Mouse (Mus musculus): ENCODE results near the gene Noct. TPM values are rescaled to one million over a fixed set of nuclear protein-coding genes. Genes with fewer than 3 reads are reported as not detected.
A peak's percentile ranks its signal among the peaks of the same experiment; 100 is the strongest.

The Noct gene
- polyA plus RNA-seq, 2 experiments: 19.0 to 25.5 TPM

- 37% methylated on average over 5 of the region's 5 CpGs for WGBS (ENCODE audit: insufficient replicate concordance)
- Histone ChIP-seq H3K9me3 (ENCODE audit: control insufficient read depth, low read length) (no peaks in the 10 kb centered on the region), H3K4me1 (replicated peaks; ENCODE audit: control insufficient read depth in 2 of 2, insufficient read depth in 2 of 2, low read length in 1 of 2) (peaks cover 22 to 28% of the 10 kb centered on the region in 2 experiments), H3K27me3 (ENCODE audit: control insufficient read depth, insufficient read depth, low read length) (no peaks in the 10 kb centered on the region; the same call in 1 of the 2 replicates), H3K4me2 (ENCODE audit: low read depth) (peak overlapping the region; percentile 98), H3K36me3 (replicated peaks; ENCODE audit: control insufficient read depth, insufficient read depth, low read depth) (peaks cover 6% of the 10 kb centered on the region), H3K9ac (replicated peaks) (peak overlapping the region; percentile 98), H3K27ac (peak overlapping the region; percentile 99), H3K4me3 (ENCODE audit: insufficient read depth in 1 of 2, low read depth in 2 of 2, low read length in 2 of 2) (peak overlapping the region in 1 of 2 experiments; percentile 97; a peak in 2 of 4 replicates)
- DNase-seq (ENCODE audit: low read depth in 3 of 3, low spot score in 3 of 3) (no peak), ATAC-seq (ENCODE audit: insufficient read depth) (no peak)
- no peak for TF ChIP-seq CTCF (IDR thresholded peaks at IDR 0.05; ENCODE audit: low read depth)
- no peak for TF ChIP-seq EP300 (IDR thresholded peaks at IDR 0.05; ENCODE audit: low read depth)
These were observed 691 bp upstream of the Noct start for GRCm38 (mm10) chr3:51223556-51223955.

- WGBS (ENCODE audit: insufficient replicate concordance): under 1% methylated on average over 38 of the region's 39 CpGs
- H3K9ac ChIP-seq (replicated peaks): peak overlapping the region; percentile 98
- peak; percentile 1; the same call in 1 of the 2 replicates for ATAC-seq (ENCODE audit: insufficient read depth)
- peaks cover 9% of the 10 kb centered on the region for H3K36me3 ChIP-seq (replicated peaks; ENCODE audit: control insufficient read depth, insufficient read depth, low read depth)
- peaks cover 38 to 44% of the 10 kb centered on the region in 2 experiments for H3K4me1 ChIP-seq (replicated peaks; ENCODE audit: control insufficient read depth in 2 of 2, insufficient read depth in 2 of 2, low read length in 1 of 2)
- H3K4me2 ChIP-seq (ENCODE audit: low read depth): peak overlapping the region; percentile 98
- H3K27me3 ChIP-seq (ENCODE audit: control insufficient read depth, insufficient read depth, low read length): no peaks in the 10 kb centered on the region; the same call in 1 of the 2 replicates
- DNase-seq (ENCODE audit: low read depth in 3 of 3, low spot score in 3 of 3): no peak
- peak overlapping the region; percentile 74 to 97 for H3K4me3 ChIP-seq (ENCODE audit: insufficient read depth in 1 of 2, low read depth in 2 of 2, low read length in 2 of 2)
- no peak for TF ChIP-seq EP300 (IDR thresholded peaks at IDR 0.05; ENCODE audit: low read depth)
- no peak for TF ChIP-seq CTCF (IDR thresholded peaks at IDR 0.05; ENCODE audit: low read depth)
- H3K9me3 ChIP-seq (ENCODE audit: control insufficient read depth, low read length): no peaks in the 10 kb centered on the region
- peak overlapping the region; percentile 99 for H3K27ac ChIP-seq
These were observed 1.0 kb downstream of the Noct start for GRCm38 (mm10) chr3:51225226-51225750.

- Histone ChIP-seq H3K4me3 (ENCODE audit: insufficient read depth in 1 of 2, low read depth in 2 of 2, low read length in 2 of 2) (peak overlapping the region; percentile 74 to 97), H3K9me3 (ENCODE audit: control insufficient read depth, low read length) (no peaks in the 10 kb centered on the region), H3K4me1 (replicated peaks; ENCODE audit: control insufficient read depth in 2 of 2, insufficient read depth in 2 of 2, low read length in 1 of 2) (peaks cover 45 to 51% of the 10 kb centered on the region in 2 experiments), H3K27me3 (ENCODE audit: control insufficient read depth, insufficient read depth, low read length) (no peaks in the 10 kb centered on the region; the same call in 1 of the 2 replicates), H3K4me2 (ENCODE audit: low read depth) (peak overlapping the region; percentile 98), H3K27ac (peak overlapping the region; percentile 99), H3K36me3 (replicated peaks; ENCODE audit: control insufficient read depth, insufficient read depth, low read depth) (peaks cover 9% of the 10 kb centered on the region), H3K9ac (replicated peaks) (peak overlapping the region; percentile 98)
- 65% methylated on average over 10 of the region's 10 CpGs for WGBS (ENCODE audit: insufficient replicate concordance)
- ATAC-seq (ENCODE audit: insufficient read depth) (no peak), DNase-seq (ENCODE audit: low read depth in 3 of 3, low spot score in 3 of 3) (no peak)
- TF ChIP-seq EP300 (IDR thresholded peaks at IDR 0.05; ENCODE audit: low read depth) (0 out of 2 replicates have a peak, but pooled peaks have one; percentile 6), CTCF (IDR thresholded peaks at IDR 0.05; ENCODE audit: low read depth) (no peak)
These were observed 1.7 kb downstream of the Noct start for GRCm38 (mm10) chr3:51225979-51226378.

GRCm38 (mm10) chr3:51226601-51227000 lies 2.4 kb downstream of the Noct start:
- no peak for ATAC-seq (ENCODE audit: insufficient read depth)
- Histone ChIP-seq H3K36me3 (replicated peaks; ENCODE audit: control insufficient read depth, insufficient read depth, low read depth) (peaks cover 9% of the 10 kb centered on the region), H3K9ac (replicated peaks) (peak overlapping the region; percentile 98), H3K27me3 (ENCODE audit: control insufficient read depth, insufficient read depth, low read length) (no peaks in the 10 kb centered on the region), H3K27ac (peak overlapping the region; percentile 99), H3K4me1 (replicated peaks; ENCODE audit: control insufficient read depth in 2 of 2, insufficient read depth in 2 of 2, low read length in 1 of 2) (peaks cover 51 to 57% of the 10 kb centered on the region in 2 experiments), H3K9me3 (ENCODE audit: control insufficient read depth, low read length) (no peaks in the 10 kb centered on the region), H3K4me3 (ENCODE audit: insufficient read depth in 1 of 2, low read depth in 2 of 2, low read length in 2 of 2) (peak overlapping the region; percentile 74 to 97), H3K4me2 (ENCODE audit: low read depth) (peak overlapping the region; percentile 98)
- 9% methylated on average over 3 of the region's 3 CpGs for WGBS (ENCODE audit: insufficient replicate concordance)
- no peak for DNase-seq (ENCODE audit: low read depth in 3 of 3, low spot score in 3 of 3)
- no peak for TF ChIP-seq EP300 (IDR thresholded peaks at IDR 0.05; ENCODE audit: low read depth)
- TF ChIP-seq CTCF (IDR thresholded peaks at IDR 0.05; ENCODE audit: low read depth): no peak

- ATAC-seq (ENCODE audit: insufficient read depth) (no peak), DNase-seq (ENCODE audit: low read depth in 3 of 3, low spot score in 3 of 3) (peak; percentile 74 to 83 (median 75))
- 50% methylated on average over 10 of the region's 10 CpGs for WGBS (ENCODE audit: insufficient replicate concordance)
- Histone ChIP-seq H3K36me3 (replicated peaks; ENCODE audit: control insufficient read depth, insufficient read depth, low read depth) (peaks cover 16% of the 10 kb centered on the region), H3K4me1 (replicated peaks; ENCODE audit: control insufficient read depth in 2 of 2, insufficient read depth in 2 of 2, low read length in 1 of 2) (peaks cover 66 to 69% of the 10 kb centered on the region in 2 experiments), H3K4me2 (ENCODE audit: low read depth) (peak overlapping the region; percentile 98), H3K4me3 (ENCODE audit: insufficient read depth in 1 of 2, low read depth in 2 of 2, low read length in 2 of 2) (peak overlapping the region; percentile 10 to 97; a peak in 3 of 4 replicates), H3K9me3 (ENCODE audit: control insufficient read depth, low read length) (no peaks in the 10 kb centered on the region), H3K27ac (peak overlapping the region; percentile 99), H3K9ac (replicated peaks) (peak overlapping the region; percentile 10; the same call in 1 of the 2 replicates), H3K27me3 (ENCODE audit: control insufficient read depth, insufficient read depth, low read length) (no peaks in the 10 kb centered on the region)
- TF ChIP-seq EP300 (IDR thresholded peaks at IDR 0.05; ENCODE audit: low read depth): no peak
- peak; percentile 91 for TF ChIP-seq CTCF (IDR thresholded peaks at IDR 0.05; ENCODE audit: low read depth)
These were observed 4.0 kb downstream of the Noct start for GRCm38 (mm10) chr3:51228038-51228820.

Measured in liver, embryonic 14.5 days (tissue).